Mouse (Mus musculus) layer of hippocampus, adult 11-12 months (tissue): ENCODE measurements at regions not wholly inside any gene's neighbourhood (a gene's known extent, or its start where the extent isn't known, plus 50 kb on each side); places are given as distances from the start of the nearest gene placed in this dataset.

Experiments
- DNase-seq: peaks from one replicate; pipeline ENCODE4 v3.0.0; 2022; ENCODE audit warnings: low spot score

GRCm38 (mm10) chr10:124320191-124321110 lies 1056.7 kb downstream of the Fam19a2 start:
- no peak for DNase-seq

GRCm38 (mm10) chr10:124332491-124332890 lies 1056.8 kb downstream of the Slc16a7 start:
- DNase-seq = peak; percentile 52

- DNase-seq = no peak
These were observed 1050.3 kb downstream of the Slc16a7 start for GRCm38 (mm10) chr10:124338923-124339322.

GRCm38 (mm10) chr10:124349300-124349699 lies 1040.0 kb downstream of the Slc16a7 start:
- DNase-seq = no peak

- no peak for DNase-seq
These were observed 1026.5 kb downstream of the Slc16a7 start for GRCm38 (mm10) chr10:124362795-124363194.

- DNase-seq = no peak
These were observed 1018.3 kb downstream of the Slc16a7 start for GRCm38 (mm10) chr10:124370994-124371393.

GRCm38 (mm10) chr10:124402647-124403046 lies 986.6 kb downstream of the Slc16a7 start:
- DNase-seq = no peak

GRCm38 (mm10) chr10:124409633-124410032 lies 979.6 kb downstream of the Slc16a7 start:
- DNase-seq = no peak

GRCm38 (mm10) chr10:124416531-124416930 lies 972.7 kb downstream of the Slc16a7 start:
- no peak for DNase-seq

- no peak for DNase-seq
These were observed 965.8 kb downstream of the Slc16a7 start for GRCm38 (mm10) chr10:124423418-124423817.
